15 mouse cellular contexts compared by ENCODE assay signal in the genomic region with DNA sequence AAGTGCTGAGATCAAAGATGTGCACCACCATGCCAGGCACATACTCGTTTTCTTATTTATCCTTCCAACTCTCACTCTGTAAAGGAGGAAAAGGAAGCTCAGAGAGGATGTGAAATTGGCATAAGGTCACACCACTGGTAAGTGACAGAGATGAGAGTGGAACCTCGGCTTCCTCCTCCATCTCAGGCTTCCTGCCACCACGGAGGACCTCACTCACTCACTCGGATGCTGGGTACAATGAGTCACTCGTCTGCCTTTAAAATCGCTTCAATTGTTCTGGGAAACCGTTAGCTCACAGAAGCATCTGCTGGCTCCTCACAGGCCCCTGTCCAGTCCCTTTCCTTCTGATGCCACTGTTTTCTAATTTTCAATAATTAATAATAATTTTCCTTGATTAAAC. TPM values are rescaled to one million over a fixed set of nuclear protein-coding genes. Genes with fewer than 3 reads are reported as not detected.
DNase-seq lines count a peak whose midpoint lies in the region; ATAC-seq and TF ChIP-seq lines count a peak whose summit lies in the region.
"Had no signal": no experiment of that assay in that cellular context is flagged by ENCODE, and none has a peak within 500 bp of the region (broad histone marks: within the 10 kb centered on the region; RNA-seq: fewer than 3 reads in every experiment).

No protein-coding gene starts in this region.

- 67% methylated on average over 7 of the region's 7 CpGs for WGBS in midbrain, embryonic 10.5 days
- 38% methylated on average over 7 of the region's 7 CpGs for WGBS in midbrain, postnatal 0 days

- TF ChIP-seq CTCF in midbrain, postnatal 0 days (IDR thresholded peaks at IDR 0.05) = no peak

- no peak overlapping the region for H3K9ac ChIP-seq in midbrain, postnatal 0 days (replicated peaks; ENCODE audit: low read length, poor library complexity, severe bottlenecking)
- H3K9ac ChIP-seq: hindbrain, embryonic 12.5 days; liver, embryonic 14.5 days had no signal

- H3K9me3 ChIP-seq in midbrain, embryonic 10.5 days (replicated peaks) = no peaks in the 10 kb centered on the region
- no peaks in the 10 kb centered on the region for H3K9me3 ChIP-seq in midbrain, postnatal 0 days (ENCODE audit: low read length)
- H3K9me3 ChIP-seq: hindbrain, embryonic 12.5 days; limb, embryonic 10.5 days had no signal

- H3K4me1 ChIP-seq in midbrain, embryonic 10.5 days = peaks cover 42% of the 10 kb centered on the region
- H3K4me1 ChIP-seq in midbrain, postnatal 0 days (ENCODE audit: insufficient read depth, low read length) = peaks cover 9% of the 10 kb centered on the region; the same call in 1 of the 2 replicates

- DNase-seq in midbrain, embryonic 10.5 days (ENCODE audit: low spot score) = no peak
- no peak for DNase-seq in midbrain, postnatal 0 days (ENCODE audit: low spot score)
- peak; percentile 34 for DNase-seq in c-Kit-positive CD71-negative TER-119-negative erythroid progenitor cells, embryonic 14.5 days (ENCODE audit: low read depth)
- no peak for DNase-seq in adrenal gland, postnatal 36 days
- DNase-seq in adrenal gland, adult 8-10 months = no peak
- no peak for DNase-seq in kidney, postnatal 25 days
- DNase-seq: adrenal gland, adult 2 months; cerebellum, adult 11-12 months had no signal

- no peak overlapping the region for H3K4me3 ChIP-seq in midbrain, embryonic 10.5 days
- no peak overlapping the region for H3K4me3 ChIP-seq in midbrain, postnatal 0 days (ENCODE audit: low read depth, low read length)
- H3K4me3 ChIP-seq: erythroblast, embryonic 14.5 days; hindbrain, embryonic 12.5 days; limb, embryonic 10.5 days had no signal

- no peaks in the 10 kb centered on the region for H3K27me3 ChIP-seq in midbrain, embryonic 10.5 days (ENCODE audit: low read depth, poor library complexity, severe bottlenecking)
- no peaks in the 10 kb centered on the region for H3K27me3 ChIP-seq in midbrain, postnatal 0 days (ENCODE audit: insufficient read depth, low read length)
- H3K27me3 ChIP-seq: hindbrain, embryonic 12.5 days had no signal

- H3K36me3 ChIP-seq in midbrain, embryonic 10.5 days = peaks cover 15% of the 10 kb centered on the region; the same call in 1 of the 2 replicates
- H3K36me3 ChIP-seq in midbrain, postnatal 0 days (ENCODE audit: insufficient read depth, low read length) = peaks cover 15% of the 10 kb centered on the region
- H3K36me3 ChIP-seq: limb, embryonic 10.5 days had no signal

- no peak for ATAC-seq in midbrain, postnatal 0 days (ENCODE audit: low FRiP score)
- ATAC-seq in CD4-positive, CD25-positive, alpha-beta regulatory T cell, adult 4 months = peak; percentile 78
- peak; percentile 60; the same call in 1 of the 2 replicates for ATAC-seq in monocyte, adult 5-6 weeks (replicated peaks; ENCODE audit: insufficient number of reproducible peaks, low FRiP score, low TSS enrichment, poor library complexity, severe bottlenecking)
- ATAC-seq: midbrain, embryonic 16.5 days had no signal

- H3K4me2 ChIP-seq in midbrain, postnatal 0 days (ENCODE audit: low read depth, low read length, poor library complexity, severe bottlenecking) = no peak overlapping the region
- H3K4me2 ChIP-seq: hindbrain, embryonic 12.5 days had no signal

- peak overlapping the region; percentile 73; the same call in 1 of the 2 replicates for H3K27ac ChIP-seq in midbrain, embryonic 10.5 days (replicated peaks)
- no peak overlapping the region for H3K27ac ChIP-seq in midbrain, postnatal 0 days (ENCODE audit: low read depth, low read length)
- H3K27ac ChIP-seq: hindbrain, embryonic 12.5 days; liver, embryonic 14.5 days had no signal

RNA-seq across cellular contexts. Expression of a gene that starts 39.4 kb away (rescaled TPM):
- polyA plus RNA-seq in midbrain, embryonic 10.5 days (2016; fragmentation: Nextera tagmentation; extraction: Ambion mirVana) = 21.8 and 25.9 TPM in 2 replicates
- total RNA-seq in midbrain, postnatal 0 days (2014; rRNA removed) = 16.7 and 16.8 TPM in 2 replicates
- 9.8 TPM in 2 replicates for polyA plus RNA-seq in midbrain, postnatal 0 days (2015; fragmentation: Nextera tagmentation; extraction: Ambion mirVana)
- polyA plus RNA-seq in CD4-positive, CD25-positive, alpha-beta regulatory T cell, adult 4 months (2017; shearing (Covaris generic)) = 10 to 100 TPM in 1 of 2 experiments, 1 to 10 TPM in 1; 7.6 to 16.5 TPM
- total RNA-seq in monocyte, adult 5-6 weeks (2017) = 1.9 to 5.8 TPM (median 2.8 TPM) in 3 replicates
- 10 to 100 TPM; 31.0 to 31.6 TPM for total RNA-seq in adrenal gland, postnatal 36 days (2021)
- 10 to 100 TPM; 29.3 to 53.9 (median 37.0) TPM for total RNA-seq in adrenal gland, adult 8-10 months (2022)
- polyA plus RNA-seq: erythroblast, embryonic 14.5 days had no signal

RNA-seq across cellular contexts. Expression of a gene that starts 45.1 kb away (rescaled TPM):
- 10.3 and 11.1 TPM in 2 replicates for polyA plus RNA-seq in midbrain, embryonic 10.5 days (2016; fragmentation: Nextera tagmentation; extraction: Ambion mirVana)
- total RNA-seq in midbrain, postnatal 0 days (2014; rRNA removed) = 134 and 176 TPM in 2 replicates
- 77.1 and 77.7 TPM in 2 replicates for polyA plus RNA-seq in midbrain, postnatal 0 days (2015; fragmentation: Nextera tagmentation; extraction: Ambion mirVana)
- under 1 TPM in 1 of 2 experiments, not detected in 1; 0.30 TPM for polyA plus RNA-seq in CD4-positive, CD25-positive, alpha-beta regulatory T cell, adult 4 months (2017; shearing (Covaris generic))
- total RNA-seq in monocyte, adult 5-6 weeks (2017) = 1.6 to 2.6 TPM in 2 of 3 replicates, not detected in the other
- total RNA-seq in adrenal gland, postnatal 36 days (2021) = 10 to 100 TPM; 11.6 to 15.3 TPM
- 10 to 100 TPM; 12.7 to 29.6 (median 19.1) TPM for total RNA-seq in adrenal gland, adult 8-10 months (2022)
- polyA plus RNA-seq: erythroblast, embryonic 14.5 days had no signal
